Mouse (Mus musculus): ENCODE data around the gene Rab42.

GRCm38 (mm10) chr4:132275949-132276348 lies 27.2 kb downstream of the Rab42 start:
- no peak for TF ChIP-seq POLR2A (IDR thresholded peaks at IDR 0.05; ENCODE audit: insufficient read length, low read depth)
- TF ChIP-seq TCF12 (IDR thresholded peaks at IDR 0.05; ENCODE audit: insufficient read depth, poor library complexity, severe bottlenecking), result no peak
- no peak for TF ChIP-seq REST (IDR thresholded peaks at IDR 0.05; ENCODE audit: insufficient read depth, insufficient read length)
- TF ChIP-seq MYOG (IDR thresholded peaks at IDR 0.05; ENCODE audit: control insufficient read depth in 1 of 3, insufficient read depth in 1 of 3, insufficient read length in 2 of 3, low read depth in 2 of 3), result no peak
- TF ChIP-seq E2F4 (IDR thresholded peaks at IDR 0.05; ENCODE audit: insufficient read depth), result no peak
- no peak for TF ChIP-seq MYOD1 (IDR thresholded peaks at IDR 0.05; ENCODE audit: control insufficient read depth in 1 of 3, insufficient read length in 2 of 3, low read depth in 2 of 3)
- no peak for TF ChIP-seq SRF (IDR thresholded peaks at IDR 0.05; ENCODE audit: control insufficient read depth, insufficient read length, low read depth)
- TF ChIP-seq POLR2AphosphoS2 (IDR thresholded peaks at IDR 0.05; ENCODE audit: insufficient read length, low read depth), result no peak
- TF ChIP-seq CEBPB (IDR thresholded peaks at IDR 0.05; ENCODE audit: insufficient read depth, poor library complexity, severe bottlenecking), result no peak
- TF ChIP-seq USF1 (IDR thresholded peaks at IDR 0.05; ENCODE audit: low read depth), result no peak
- no peak for TF ChIP-seq TCF3 (IDR thresholded peaks at IDR 0.05; ENCODE audit: insufficient read length, low read depth)
